Mouse (Mus musculus) cerebellum, postnatal 36 days (tissue): ENCODE data around the gene Cisd1.
"Not testable (repeated sequence)": the region's sequence is repeated elsewhere in the genome, so short reads cannot be mapped to it uniquely, and the experiment has no call there.

Experiments
- DNase-seq, 2 experiments: peaks; one replicate each; pipeline ENCODE4 v3.0.0; 2021 to 2022; ENCODE audit warnings: mixed read lengths in 2 of 2

The Cisd1 gene

GRCm38 (mm10) chr10:71344579-71345143 lies at the start of gene Cisd1:
Gene Cisd1, minus strand, starts transcription at chr10:71344954.
- DNase-seq = peak; percentile 95 to 98

GRCm38 (mm10) chr10:71389311-71389710 lies 44.6 kb upstream of the Cisd1 start:
- no peak for DNase-seq

GRCm38 (mm10) chr10:71384159-71385044 lies 39.6 kb upstream of the Cisd1 start:
- DNase-seq = no peak

GRCm38 (mm10) chr10:71383552-71383924 lies 38.8 kb upstream of the Cisd1 start:
- DNase-seq = not testable (repeated sequence)

- no peak for DNase-seq
These were observed 38.3 kb upstream of the Cisd1 start for GRCm38 (mm10) chr10:71382858-71383551.

- no peak for DNase-seq
These were observed 37.4 kb upstream of the Cisd1 start for GRCm38 (mm10) chr10:71382109-71382508.

- no peak for DNase-seq
These were observed 36.8 kb upstream of the Cisd1 start for GRCm38 (mm10) chr10:71381471-71382033.

- no peak for DNase-seq
These were observed 35.7 kb upstream of the Cisd1 start for GRCm38 (mm10) chr10:71380406-71380805.

- DNase-seq = no peak
These were observed 31.3 kb upstream of the Cisd1 start for GRCm38 (mm10) chr10:71376014-71376413.

- DNase-seq = no peak
These were observed 29.0 kb upstream of the Cisd1 start for GRCm38 (mm10) chr10:71373706-71374105.

GRCm38 (mm10) chr10:71371881-71372280 lies 27.1 kb upstream of the Cisd1 start:
- no peak for DNase-seq

GRCm38 (mm10) chr10:71369466-71369865 lies 24.7 kb upstream of the Cisd1 start:
- no peak for DNase-seq

- no peak for DNase-seq
These were observed 23.6 kb upstream of the Cisd1 start for GRCm38 (mm10) chr10:71368128-71368940.

GRCm38 (mm10) chr10:71363858-71364257 lies 19.1 kb upstream of the Cisd1 start:
- DNase-seq = no peak

GRCm38 (mm10) chr10:71363440-71363839 lies 18.7 kb upstream of the Cisd1 start:
- no peak for DNase-seq

GRCm38 (mm10) chr10:71361836-71362562 lies 17.2 kb upstream of the Cisd1 start:
- DNase-seq = no peak

GRCm38 (mm10) chr10:71361044-71361443 lies 16.3 kb upstream of the Cisd1 start:
- DNase-seq = no peak

GRCm38 (mm10) chr10:71354947-71355346 lies 10.2 kb upstream of the Cisd1 start:
- DNase-seq = no peak

- no peak for DNase-seq
These were observed 9.1 kb upstream of the Cisd1 start for GRCm38 (mm10) chr10:71353850-71354249.

GRCm38 (mm10) chr10:71351301-71351700 lies 6.5 kb upstream of the Cisd1 start:
- DNase-seq = no peak

- DNase-seq = no peak
These were observed 4.5 kb upstream of the Cisd1 start for GRCm38 (mm10) chr10:71349290-71349689.
